Mouse (Mus musculus): ENCODE data around the gene 9830107B12Rik.
A peak's percentile ranks its signal among the peaks of the same experiment; 100 is the strongest.
"Not testable (repeated sequence)": the region's sequence is repeated elsewhere in the genome, so short reads cannot be mapped to it uniquely, and the experiment has no call there.

The 9830107B12Rik gene

DNA sequence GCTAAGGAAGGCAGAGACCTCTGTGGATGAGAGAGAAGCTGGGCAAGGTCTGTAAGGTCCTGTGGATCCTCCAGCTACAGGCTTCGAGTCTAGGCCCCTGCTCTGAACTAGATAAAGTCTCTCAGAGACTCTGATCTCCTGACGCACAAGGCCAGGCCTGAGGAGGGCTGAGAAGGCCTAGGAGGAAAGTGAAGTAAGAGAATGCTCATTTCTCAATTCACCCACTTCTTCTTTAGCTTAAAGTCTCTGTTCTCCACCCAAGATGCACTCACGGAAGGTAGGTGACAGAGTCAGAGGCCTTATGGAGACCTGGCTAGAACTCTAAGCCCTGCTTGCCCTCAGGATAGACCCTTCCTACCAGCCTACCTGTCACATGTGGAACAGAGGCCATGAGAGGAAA is at the start of gene 9830107B12Rik:
9830107B12Rik (minus strand) TSS at position 149 of the 400 bp plus-strand sequence.
- no peak for DNase-seq

DNA sequence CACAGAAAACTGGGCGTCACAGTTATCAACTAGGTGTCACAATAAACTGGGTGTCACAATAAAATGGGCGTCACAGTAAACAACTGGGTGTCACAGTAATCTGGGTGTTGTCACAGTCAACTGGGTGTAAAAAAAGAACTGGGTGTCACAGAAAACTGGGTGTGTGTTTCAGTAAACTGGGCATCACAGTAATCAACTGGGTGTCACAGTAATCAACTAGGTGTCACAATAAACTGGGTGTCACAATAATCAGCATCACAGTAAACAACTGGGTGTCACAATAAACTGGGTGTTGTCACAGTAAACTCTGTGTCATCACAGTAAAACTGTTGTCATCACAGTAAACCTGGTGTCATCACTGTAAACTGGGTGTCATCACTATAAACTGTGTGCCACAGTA is 46.3 kb upstream of the 9830107B12Rik start:
- DNase-seq = no peak

DNA sequence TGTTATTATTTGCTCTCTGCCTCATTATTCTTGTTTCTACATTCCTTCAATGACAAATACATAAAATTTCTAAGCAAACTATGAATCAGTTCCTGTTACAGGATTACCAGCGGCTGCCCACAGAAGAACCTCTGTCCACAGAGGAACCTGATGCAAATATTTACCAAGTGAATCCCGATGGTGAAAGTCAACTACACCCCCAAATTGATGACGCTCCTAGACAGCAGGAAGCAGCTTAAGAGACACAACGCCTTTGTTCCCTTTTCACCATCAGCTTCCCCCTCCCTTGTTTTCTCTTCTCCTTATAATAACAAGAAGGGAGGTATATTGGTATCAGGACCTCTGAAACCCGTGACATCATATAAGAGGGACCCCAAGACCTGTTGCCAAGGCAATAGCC is 39.2 kb upstream of the 9830107B12Rik start:
- no peak for DNase-seq

DNA sequence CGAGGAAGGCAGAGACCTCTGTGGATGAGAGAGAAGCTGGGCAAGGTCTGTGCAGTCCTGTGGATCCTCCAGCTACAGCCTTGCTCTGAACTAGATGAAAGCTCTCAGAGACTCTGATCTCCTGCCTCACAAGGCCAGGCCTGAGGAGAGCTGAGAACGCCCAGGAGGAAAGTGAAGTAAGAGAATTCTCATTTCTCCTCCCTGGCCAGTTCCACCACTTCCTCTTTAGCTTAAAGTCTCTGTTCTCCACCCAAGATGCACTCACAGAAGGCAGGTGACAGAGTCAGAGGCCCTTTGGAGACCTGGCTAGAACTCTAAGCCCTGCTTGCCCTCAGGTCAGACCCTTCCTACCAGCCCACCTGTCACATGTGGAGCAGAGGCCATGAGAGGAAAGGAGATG is 21.0 kb upstream of the 9830107B12Rik start, which contains the start of gene A530064D06Rik:
A530064D06Rik (minus strand) TSS at position 173 of the 400 bp plus-strand sequence.
- not testable (repeated sequence) for DNase-seq

DNA sequence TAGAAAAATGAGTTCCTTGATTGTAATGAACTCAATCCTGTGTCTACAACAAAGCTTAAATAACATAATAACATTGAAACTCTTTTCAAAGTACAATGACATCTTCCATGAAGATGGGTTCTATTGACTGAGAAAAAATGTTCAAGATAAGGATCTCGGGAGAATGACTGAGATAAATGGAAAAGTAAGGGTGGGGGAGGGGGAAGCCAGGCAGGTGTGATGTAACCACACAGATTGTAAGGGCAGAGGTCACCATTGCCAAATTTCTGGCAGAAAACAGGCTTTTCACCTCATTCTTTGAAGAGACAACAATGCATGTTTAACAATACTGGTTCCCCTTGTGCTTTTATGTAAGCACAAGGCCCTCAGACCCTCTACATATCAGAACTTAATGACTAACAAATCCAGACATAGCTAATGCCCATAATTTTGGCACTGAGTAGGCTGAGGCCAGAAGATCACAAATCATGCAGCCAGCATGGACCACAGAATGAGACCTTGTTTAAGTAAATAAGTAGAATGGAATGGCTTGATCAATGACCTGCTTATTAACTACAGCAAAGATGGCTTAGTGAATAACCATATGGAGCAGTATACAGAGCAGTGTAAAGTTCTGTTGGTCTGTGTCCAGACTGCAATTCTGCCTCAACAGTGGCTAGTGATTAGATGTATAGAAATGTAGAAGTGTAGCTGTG is 11.5 kb upstream of the 9830107B12Rik start:
- DNase-seq = no peak

DNA sequence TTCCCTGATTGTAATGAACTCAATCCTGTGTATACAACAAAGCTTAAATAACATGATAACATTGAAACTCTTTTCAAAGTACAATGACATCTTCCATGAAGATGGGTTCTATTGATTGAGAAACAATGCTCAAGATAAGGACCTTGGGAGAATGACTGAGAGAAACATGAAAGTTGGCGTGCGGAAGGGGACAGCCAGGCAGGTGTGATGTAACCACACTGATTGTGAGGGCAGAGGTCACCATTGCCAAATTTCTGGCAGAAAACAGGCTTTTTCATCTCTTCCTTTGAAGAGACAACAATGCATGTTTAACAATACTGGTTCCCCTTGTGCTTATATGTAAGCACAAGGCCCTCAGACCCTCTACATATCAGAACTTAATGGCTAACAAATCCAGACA is 13.3 kb downstream of the 9830107B12Rik start:
- DNase-seq = no peak

DNA sequence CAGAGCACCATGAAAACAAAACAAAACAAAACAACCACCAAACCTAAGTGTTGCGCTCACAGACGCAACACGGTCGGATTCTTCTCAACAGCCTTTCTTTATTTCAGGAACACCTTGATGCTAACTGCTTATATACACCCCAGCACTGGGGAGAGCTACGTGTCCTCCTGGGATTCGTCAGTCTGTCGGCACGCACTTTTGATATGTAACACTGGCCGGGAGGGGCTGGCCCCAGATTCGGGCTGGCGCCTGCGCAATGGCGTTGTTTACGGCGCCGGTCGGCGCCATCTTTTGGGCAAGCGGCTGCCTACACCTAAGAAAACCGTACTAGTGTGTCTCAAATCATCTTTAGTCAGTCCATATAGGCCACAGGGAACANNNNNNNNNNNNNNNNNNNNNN is 25.6 kb downstream of the 9830107B12Rik start:
- DNase-seq = no peak

DNA sequence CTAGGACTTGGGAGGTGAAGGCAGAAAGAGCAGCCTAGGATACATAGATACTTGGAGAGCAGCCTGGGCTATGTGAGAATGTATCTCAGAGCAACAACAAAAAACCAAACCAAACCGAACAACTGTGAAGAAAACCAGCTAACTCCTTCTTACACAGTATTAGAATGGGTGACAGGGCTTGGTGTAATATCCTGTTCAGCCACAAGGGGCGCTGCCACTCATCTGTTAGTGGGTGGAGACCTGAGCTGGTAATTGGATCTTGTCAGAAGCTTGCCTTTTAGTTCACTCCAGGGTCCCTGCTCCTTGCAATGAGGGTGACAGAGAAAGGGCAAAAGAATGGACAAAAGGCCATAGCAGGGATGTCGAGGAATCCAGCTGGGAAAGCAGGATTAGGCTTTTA is 26.4 kb downstream of the 9830107B12Rik start:
- peak; percentile 87 for DNase-seq

DNA sequence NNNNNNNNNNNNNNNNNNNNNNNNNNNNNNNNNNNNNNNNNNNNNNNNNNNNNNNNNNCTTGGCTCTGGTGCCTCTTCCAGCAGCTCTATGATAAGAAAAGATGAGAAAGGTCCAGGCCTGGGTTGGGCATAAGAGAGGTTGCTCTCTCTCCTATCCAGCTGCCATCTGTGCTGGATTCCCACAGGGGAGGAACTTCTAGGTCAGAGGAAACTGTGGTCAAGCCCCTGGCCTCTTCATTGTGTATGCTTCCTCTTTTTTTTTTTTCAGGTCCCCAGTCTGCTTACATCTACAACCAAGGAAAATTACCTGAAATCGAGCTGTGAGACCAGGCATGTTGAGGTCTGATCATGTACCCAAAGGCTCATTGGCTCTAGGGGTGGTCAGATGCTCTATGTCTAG is 27.5 kb downstream of the 9830107B12Rik start:
- no peak for DNase-seq

DNA sequence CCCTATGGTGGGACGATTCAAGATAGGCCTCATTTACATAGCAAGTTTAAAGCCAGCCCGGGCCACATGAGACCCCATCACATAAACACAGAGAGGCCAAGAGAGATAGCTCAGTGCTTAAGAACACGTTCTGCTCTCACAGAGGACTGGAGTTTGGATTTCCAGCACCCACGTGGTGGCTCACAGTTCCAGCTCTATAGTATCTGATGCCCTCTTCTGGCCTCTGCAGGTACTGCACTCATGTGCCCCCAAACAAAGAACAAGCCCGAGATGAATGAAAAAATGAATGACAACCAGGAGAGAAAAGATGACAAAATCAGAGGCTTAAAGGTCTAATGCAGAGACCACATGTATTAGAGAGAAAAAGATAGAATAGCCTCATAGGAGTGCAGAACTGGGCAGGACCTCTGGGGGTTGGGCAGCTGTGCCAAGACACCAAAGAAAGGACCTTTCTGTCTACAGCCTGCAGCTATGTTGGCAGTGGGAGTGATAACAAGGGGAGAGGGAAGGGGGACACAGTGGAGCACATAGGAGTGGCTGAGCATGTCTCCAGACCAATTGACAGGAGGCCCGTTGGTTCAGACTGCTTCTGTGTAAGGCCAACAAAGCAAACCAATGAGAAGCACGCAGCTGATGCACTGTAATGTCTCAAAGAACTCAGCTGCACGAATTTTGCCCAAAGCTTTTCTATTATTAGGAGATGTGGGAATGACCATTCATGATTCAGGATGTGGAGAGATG is 35.4 kb downstream of the 9830107B12Rik start:
- peak; percentile 51 for DNase-seq

DNA sequence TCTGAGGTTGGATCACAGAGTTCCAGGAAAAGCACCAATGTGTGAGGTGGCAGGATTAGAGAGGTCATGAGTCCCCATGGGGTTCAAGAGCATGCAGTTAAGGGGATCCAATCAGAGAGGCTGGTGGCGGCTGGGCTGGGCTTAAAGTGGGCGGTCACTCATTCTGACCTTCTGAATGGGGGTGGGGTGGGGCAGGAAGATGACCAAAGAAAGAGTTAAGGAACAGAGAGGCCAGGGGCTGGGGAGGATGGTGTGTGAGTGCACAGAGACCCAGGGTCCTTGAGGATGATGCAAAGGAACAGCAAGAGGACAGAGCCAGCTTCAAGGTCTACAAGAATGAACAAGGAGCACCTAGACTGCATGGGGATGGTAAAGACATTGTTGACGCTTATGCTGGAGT is 37.5 kb downstream of the 9830107B12Rik start:
- DNase-seq = no peak

DNA sequence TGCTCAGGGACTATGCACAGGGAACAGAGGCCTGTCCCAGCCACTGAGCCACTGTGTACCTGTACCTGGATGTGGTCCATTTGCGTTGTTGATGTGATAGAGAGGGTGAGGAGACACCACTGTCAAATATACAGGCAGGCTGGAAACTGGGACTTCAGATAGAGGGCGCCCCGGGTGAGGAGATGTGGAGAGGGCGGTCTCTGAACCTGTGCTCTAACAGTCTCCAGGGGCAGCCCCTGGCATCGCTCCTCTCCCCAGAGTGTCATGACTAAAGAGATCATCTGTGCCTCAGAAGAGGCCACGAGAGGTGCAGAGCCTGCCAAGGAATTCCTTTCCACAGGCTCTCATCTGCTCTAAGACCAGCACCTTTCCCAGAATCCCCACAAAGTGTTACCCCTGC is 38.2 kb downstream of the 9830107B12Rik start:
- DNase-seq = no peak

DNA sequence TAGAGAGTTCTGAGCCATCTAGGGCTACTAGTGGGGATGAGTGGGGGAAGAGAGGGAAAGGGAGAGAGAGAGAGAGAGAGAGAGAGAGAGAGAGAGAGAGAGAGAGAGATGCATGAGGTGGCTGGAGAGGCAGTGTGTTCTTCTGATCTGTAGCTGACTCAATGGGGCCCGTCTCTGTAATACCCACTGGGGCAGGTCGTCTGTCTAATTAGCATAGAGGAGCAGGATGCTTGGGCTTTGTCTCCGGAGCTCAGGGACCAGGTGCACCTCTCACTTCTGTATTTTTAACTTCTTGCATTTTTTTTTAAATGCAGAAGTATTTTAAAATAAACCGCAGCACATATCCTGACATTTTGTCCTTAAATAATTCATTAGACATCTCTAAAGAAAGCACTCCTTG is 38.7 kb downstream of the 9830107B12Rik start:
- DNase-seq = no peak

DNA sequence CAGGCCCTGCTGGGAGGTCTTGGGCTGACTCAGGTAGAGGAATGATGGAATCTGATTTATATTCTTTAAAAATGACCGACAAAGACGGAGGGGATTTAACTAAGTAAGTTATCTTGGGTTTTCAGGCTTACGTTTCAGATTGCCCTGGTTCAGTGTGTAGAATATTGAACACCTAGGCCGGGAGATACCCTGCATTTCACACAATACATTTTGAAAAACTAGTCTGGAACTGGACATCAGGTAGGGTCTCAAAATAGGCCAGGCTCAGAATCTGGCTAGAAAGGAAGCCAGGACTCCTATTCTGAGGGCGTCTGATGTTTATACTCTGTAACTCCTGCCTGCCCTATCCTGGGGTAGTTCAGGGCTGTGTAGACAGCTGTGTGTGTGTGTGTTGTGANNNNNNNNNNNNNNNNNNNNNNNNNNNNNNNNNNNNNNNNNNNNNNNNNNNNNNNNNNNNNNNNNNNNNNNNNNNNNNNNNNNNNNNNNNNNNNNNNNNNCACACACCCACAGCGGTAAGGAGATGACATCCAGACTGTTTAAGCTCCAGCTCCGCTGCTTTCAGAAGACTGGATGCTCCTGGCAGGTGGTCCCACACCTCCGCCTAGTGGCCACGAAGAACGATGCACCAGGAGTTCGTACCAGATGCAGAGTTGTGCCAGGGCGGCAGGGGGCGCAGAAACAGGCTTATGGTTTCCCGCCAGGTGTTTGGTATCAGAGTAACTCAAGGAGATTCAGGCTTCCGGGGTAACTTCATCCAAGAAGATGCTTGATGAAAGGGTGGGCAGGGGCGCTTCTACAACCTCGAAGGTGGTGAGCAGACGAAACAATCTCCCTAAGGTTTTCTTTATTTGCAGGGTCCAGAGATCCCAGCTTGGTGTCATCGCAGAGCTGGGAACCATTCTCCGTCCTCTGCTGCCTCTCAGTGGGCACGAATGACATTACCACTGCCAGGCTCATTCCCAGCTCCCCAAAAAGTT is 45.3 kb downstream of the 9830107B12Rik start:
- DNase-seq = peak; percentile 85

DNA sequence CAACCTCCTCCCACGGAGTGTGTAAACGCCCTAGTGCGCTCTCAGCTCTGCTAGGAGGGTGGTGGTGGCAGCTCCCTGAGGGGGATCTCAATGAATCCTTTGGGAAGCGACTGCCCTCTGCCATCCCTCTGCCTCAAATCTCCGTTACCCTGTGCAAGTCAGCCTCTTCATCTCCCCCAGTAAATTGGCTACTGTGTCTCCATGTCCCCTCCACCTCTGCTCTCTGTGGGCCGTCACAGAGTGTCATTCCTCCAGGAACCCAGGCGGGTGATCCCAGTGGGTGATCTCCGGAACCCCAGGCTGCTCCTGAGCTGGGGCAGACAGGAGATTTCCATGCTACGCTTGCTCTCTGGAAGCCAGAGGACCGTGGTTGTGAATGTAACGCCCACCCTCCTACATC is 46.8 kb downstream of the 9830107B12Rik start:
- no peak for DNase-seq

DNA sequence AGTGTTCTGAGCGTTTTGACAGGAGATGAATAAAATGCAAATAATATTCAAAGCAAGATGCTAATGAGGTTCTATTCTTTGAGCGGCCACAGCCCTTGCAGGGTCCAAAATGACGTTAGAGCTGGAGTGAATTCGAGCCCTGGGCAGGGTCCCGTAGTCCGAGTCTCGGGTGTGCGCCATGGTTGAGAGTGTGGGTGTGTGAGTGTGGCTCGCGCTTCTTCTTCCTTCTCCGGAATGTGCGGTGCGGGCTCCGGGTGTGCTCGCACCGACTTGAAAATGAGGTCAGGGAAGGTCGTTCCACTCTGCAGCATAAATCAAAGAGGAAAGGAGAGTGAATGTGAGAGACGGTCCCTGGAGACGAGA is 47.6 kb downstream of the 9830107B12Rik start:
- DNase-seq = peak; percentile 13

DNA sequence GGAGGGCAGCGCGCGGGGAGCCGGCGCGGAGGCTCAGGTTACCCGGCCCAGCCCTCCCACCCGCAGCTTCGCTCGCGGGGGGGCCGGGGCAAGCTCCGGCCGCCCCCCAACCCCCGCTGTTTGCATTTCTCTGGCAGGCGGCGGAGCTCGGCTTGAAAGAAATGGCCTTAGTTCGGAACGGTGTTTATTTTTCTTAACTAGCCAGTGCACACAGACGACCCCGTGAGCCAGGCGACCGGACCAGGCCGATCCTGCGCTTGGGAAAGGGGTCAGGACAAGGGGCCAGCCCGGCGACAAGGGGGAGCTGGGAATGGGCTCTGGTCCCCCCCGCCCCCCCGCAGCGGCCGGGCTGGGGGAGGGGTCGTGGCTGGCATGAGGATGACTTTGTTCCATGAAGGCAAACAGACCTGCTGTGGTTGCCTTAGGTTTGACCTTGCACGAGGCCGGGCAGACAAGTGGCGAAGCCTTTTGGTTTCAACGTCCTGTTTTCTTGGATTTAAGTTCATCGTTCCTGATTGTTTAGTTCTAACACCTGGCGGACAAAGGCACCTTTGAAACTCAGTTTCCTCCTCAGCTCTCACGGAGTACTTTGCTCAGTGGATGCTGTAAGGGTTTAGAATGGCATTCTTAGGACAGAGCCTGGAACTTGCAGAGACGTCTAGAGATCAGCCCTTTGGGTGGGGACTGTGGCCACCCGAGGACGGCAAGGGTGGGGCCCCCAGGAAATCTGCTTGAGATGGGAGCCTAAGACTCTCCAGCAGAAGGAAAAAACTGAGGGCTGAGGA is 48.1 kb downstream of the 9830107B12Rik start:
- DNase-seq = no peak

DNA sequence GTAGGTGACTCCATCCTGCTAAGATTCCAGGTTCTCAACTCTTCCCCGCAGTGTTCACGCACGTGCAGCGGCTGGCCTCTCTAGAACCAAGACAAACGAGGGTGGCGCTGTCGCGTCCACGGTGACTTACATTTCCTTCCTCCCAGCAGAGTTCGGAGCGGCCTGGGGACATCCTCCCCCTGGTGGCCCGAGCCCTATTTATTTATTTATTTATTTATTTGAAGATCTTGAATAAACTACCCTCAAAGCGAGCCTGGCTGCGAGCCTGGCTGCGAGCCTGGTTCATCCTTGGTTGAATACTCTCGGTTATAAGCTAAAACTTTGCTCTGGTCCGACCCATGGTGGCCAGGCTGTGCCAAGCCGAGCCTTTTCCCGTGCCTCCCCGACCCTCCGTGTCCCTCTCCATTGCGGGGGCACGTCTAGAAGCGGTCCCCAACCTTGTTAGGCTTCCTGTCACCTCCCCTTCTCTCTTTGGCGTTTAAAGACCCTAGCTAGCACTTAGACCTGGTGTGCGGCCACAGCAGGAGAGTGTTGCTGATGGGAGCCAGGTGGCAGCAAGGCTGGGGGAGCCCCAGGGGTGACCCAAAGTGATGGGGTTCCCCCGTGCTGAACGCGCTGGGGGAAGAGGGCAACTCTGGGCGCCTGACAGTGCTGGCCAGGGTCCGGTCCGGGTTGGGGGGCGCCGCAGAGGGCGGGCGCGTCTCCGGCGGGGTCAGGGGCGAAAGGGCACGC is 48.9 kb downstream of the 9830107B12Rik start:
- peak; percentile 59 for DNase-seq

DNA sequence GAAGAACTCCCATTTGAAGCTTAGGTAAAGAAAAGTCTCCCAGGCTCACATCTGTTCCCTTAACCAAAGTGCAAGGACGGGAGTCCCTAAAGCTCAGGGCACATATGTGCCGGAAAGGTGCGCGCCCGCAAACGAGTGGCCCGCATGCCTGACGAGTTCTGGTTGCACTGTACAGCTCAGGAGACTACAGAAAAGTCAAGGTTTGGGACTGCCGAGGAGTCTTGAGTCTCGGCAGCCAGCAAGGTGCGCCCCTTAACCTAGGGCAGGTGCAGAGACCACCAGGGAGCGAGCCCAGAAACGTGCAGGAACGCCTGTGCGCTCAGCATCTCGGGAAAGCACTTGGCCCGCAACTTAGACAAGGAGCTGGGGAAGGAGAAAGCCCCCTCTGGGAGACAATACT is 49.7 kb downstream of the 9830107B12Rik start:
- no peak for DNase-seq

DNA sequence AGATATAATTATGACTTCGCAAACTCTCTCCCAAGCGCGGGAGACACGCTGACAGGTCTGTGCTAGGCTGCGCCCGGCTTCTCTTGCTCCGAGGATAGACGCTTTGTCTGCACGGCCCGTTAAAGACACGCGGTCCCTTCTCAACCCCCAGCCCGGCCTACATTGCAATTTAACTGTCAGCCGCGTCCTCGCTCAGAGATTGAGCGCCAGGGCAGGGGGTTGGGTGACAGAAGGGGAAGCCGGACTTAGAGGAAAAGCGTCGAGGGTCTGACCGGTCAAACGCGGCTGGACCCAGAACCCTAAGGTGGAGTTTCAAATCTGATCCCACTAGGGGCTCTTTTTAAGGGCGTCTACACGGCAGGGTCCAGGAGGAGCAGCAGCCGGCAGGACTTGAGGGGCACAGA is 50.3 kb downstream of the 9830107B12Rik start:
- no peak for DNase-seq

DNA sequence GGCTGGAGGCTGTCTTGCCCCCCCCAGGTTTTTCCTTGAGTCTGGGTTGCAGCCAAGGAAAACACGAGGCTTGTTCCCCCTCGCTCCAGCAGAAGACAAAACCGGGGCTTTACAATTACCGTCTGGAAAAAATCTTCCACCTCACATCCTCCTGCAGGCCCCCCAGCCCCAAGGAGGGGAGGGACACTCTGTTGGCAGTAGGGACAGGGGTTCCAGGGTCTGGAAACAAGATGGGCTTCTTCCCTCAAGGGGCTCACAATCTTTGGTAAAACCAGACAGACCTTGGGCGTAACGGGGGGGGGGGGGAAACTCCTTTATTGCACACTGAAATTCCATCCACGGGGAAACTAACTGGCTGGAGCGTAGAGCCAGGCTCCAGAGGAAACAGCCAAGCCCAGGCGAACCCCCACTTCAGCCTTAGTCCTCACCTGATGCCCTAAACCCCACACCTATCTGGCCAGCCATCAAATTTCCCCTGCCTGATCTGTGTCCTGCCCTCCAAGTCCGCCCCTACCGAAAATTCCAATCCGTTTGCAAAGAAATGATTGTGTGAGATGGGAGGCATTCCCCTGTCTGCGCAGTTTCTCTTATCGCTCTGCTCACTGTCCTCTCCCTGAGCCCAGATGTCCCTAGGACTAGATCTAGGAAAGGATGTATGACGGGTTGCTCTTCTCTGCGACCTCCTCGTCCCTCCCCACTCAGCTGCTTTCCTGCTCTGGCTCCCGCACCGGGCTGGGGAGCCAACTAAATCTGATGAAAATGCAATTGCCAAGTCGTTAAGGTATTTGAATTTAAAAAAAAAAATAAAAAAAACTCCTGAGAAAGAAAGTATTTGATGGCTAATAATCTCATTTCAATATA is 51.0 kb downstream of the 9830107B12Rik start:
- DNase-seq = no peak

Measured in lung, postnatal 14 days (tissue).